Mouse (Mus musculus): ENCODE results near the gene Spn.

Gene Spn

DNA sequence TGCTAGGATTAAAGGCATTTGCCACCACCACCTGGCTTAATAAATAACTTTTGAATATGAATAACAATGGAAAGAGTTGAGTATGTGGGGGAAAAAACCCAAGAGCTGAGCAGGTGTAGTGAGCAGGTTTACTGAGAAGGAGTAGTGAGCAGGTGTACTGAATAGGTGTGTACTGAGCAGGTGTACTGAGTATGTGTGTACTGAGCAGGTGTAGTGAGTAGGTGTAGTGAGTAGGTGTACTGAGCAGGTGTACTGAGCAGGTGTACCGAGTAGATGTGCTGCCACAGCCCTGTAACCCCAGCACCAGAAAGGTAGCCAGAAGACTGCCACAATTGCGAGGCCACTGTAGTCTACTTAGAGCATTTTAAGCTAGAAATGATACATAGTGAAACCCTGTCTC lies 52.8 kb downstream of the Spn start:
- Histone ChIP-seq H3K9me3 (ENCODE audit: low read length) (no peaks in the 10 kb centered on the region), H3K27me3 (ENCODE audit: insufficient read depth, low read length) (no peaks in the 10 kb centered on the region), H3K4me1 (replicated peaks; ENCODE audit: low read depth, low read length) (peaks cover 46% of the 10 kb centered on the region), H3K4me3 (replicated peaks; ENCODE audit: low read length) (no peak overlapping the region), H3K36me3 (ENCODE audit: insufficient read depth, low read length) (no peaks in the 10 kb centered on the region)
- TF ChIP-seq POU5F1 (IDR thresholded peaks at IDR 0.05; ENCODE audit: borderline replicate concordance, low read length) (no peak), NANOG (IDR thresholded peaks at IDR 0.05; ENCODE audit: borderline replicate concordance, low read length) (no peak), CTCF (conservative IDR thresholded peaks at IDR 0.05; ENCODE audit: low read length) (no peak)

DNA sequence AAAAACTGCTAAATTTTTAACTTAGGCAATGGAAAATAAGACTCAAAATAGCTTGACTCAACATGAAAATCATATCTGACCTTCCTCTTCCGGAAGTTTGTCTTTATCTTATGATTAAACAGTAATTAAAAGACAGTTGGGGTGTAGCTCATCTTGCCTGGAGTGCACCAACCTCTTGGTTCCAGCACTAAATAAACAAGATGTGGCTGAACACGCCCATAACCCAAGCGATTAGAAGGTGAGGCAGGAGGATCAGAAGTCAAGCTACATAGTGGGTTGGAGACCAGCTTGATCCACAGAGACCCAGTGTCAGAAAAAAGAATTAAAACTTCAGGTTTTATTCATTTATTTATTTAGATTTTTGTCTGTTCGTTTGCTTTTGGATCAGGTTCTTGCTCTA lies 53.9 kb downstream of the Spn start:
- no peak for TF ChIP-seq CTCF (conservative IDR thresholded peaks at IDR 0.05; ENCODE audit: low read length)
- TF ChIP-seq NANOG (IDR thresholded peaks at IDR 0.05; ENCODE audit: borderline replicate concordance, low read length): no peak
- no peak for TF ChIP-seq POU5F1 (IDR thresholded peaks at IDR 0.05; ENCODE audit: borderline replicate concordance, low read length)

DNA sequence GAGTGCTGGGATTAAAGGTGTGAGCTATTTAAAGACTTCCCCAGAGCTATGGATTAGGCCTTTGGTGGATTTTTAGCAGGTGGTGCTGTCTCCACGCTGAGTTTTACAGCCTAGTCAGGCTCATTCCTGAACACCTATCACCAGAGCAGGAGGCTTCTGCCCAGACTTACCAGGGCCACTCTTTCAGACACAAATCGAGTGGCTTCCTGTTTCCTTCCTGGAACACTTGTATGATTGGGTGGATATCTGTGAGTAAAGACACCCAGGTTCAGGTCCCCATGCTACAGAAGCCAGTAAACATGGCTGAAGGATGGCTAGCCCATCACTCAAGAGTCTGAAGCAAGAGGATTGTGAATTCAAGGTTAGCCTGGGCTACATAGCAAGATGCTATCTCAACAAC lies 54.6 kb downstream of the Spn start:
- no peaks in the 10 kb centered on the region for H3K27me3 ChIP-seq (ENCODE audit: insufficient read depth, low read length)
- H3K4me3 ChIP-seq (replicated peaks; ENCODE audit: low read length): no peak overlapping the region
- H3K36me3 ChIP-seq (ENCODE audit: insufficient read depth, low read length): no peaks in the 10 kb centered on the region
- TF ChIP-seq NANOG (IDR thresholded peaks at IDR 0.05; ENCODE audit: borderline replicate concordance, low read length): no peak
- no peak for TF ChIP-seq POU5F1 (IDR thresholded peaks at IDR 0.05; ENCODE audit: borderline replicate concordance, low read length)
- TF ChIP-seq CTCF (conservative IDR thresholded peaks at IDR 0.05; ENCODE audit: low read length): no peak
- no peaks in the 10 kb centered on the region for H3K9me3 ChIP-seq (ENCODE audit: low read length)
- H3K4me1 ChIP-seq (replicated peaks; ENCODE audit: low read depth, low read length): peaks cover 47% of the 10 kb centered on the region

More for the DNA sequence above, 53.9 kb downstream of the Spn start:
- H3K9me3 ChIP-seq (ENCODE audit: low read length): no peaks in the 10 kb centered on the region
- no peaks in the 10 kb centered on the region for H3K36me3 ChIP-seq (ENCODE audit: insufficient read depth, low read length)
- no peak overlapping the region for H3K4me3 ChIP-seq (replicated peaks; ENCODE audit: low read length)
- peaks cover 42% of the 10 kb centered on the region for H3K4me1 ChIP-seq (replicated peaks; ENCODE audit: low read depth, low read length)
- H3K27me3 ChIP-seq (ENCODE audit: insufficient read depth, low read length): no peaks in the 10 kb centered on the region

DNA sequence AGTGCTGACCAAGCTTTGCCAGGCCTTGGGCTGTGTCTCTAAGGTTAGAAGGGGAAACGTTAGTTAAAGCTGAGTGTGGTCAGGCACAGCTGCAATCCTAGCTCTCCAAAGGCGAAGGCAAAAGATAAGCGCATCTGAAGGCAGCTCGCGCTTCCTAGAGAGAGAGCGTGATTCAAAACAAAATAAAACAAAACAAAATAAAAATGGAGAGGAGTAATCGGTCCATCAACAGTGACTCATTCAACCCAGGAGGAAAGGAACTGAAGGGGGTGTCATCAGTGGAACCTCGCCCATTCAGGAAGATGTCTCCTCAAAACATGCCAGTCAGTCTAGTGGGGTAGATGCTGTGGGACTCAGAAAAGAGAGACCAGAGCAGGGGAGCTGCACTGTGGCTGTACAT lies 55.4 kb downstream of the Spn start:
- no peak overlapping the region for H3K4me3 ChIP-seq (replicated peaks; ENCODE audit: low read length)
- TF ChIP-seq NANOG (IDR thresholded peaks at IDR 0.05; ENCODE audit: borderline replicate concordance, low read length) (no peak), POU5F1 (IDR thresholded peaks at IDR 0.05; ENCODE audit: borderline replicate concordance, low read length) (no peak), CTCF (conservative IDR thresholded peaks at IDR 0.05; ENCODE audit: low read length) (no peak)
- H3K9me3 ChIP-seq (ENCODE audit: low read length): no peaks in the 10 kb centered on the region
- H3K36me3 ChIP-seq (ENCODE audit: insufficient read depth, low read length): no peaks in the 10 kb centered on the region
- H3K4me1 ChIP-seq (replicated peaks; ENCODE audit: low read depth, low read length): peaks cover 50% of the 10 kb centered on the region
- H3K27me3 ChIP-seq (ENCODE audit: insufficient read depth, low read length): no peaks in the 10 kb centered on the region

All from E14TG2a.4 (cell line).